Mouse (Mus musculus): ENCODE data around the gene Hs2st1. TPM values are rescaled to one million over a fixed set of nuclear protein-coding genes. Genes with fewer than 3 reads are reported as not detected.
A peak's percentile ranks its signal among the peaks of the same experiment; 100 is the strongest.

The Hs2st1 gene
- polyA plus RNA-seq, 1 experiment from 2014 or later = 6.1 TPM

GRCm38 (mm10) chr3:144405331-144405730 is 164.7 kb downstream of the Hs2st1 start:
- H3K9ac ChIP-seq = no peak overlapping the region
- H3K27ac ChIP-seq = no peak overlapping the region
- H3K4me2 ChIP-seq = no peak overlapping the region
- no peaks in the 10 kb centered on the region for H3K9me3 ChIP-seq (replicated peaks)
- no peaks in the 10 kb centered on the region for H3K27me3 ChIP-seq
- no peak for ATAC-seq (replicated peaks; ENCODE audit: insufficient number of reproducible peaks, insufficient read depth, low FRiP score, low read depth)
- no peaks in the 10 kb centered on the region for H3K36me3 ChIP-seq
- H3K4me1 ChIP-seq (replicated peaks) = peaks cover 9% of the 10 kb centered on the region
- H3K4me3 ChIP-seq = no peak overlapping the region
- WGBS = 80% methylated on average over 11 of the region's 11 CpGs

- peaks cover 20% of the 10 kb centered on the region for H3K4me1 ChIP-seq (replicated peaks)
- H3K27ac ChIP-seq = peak overlapping the region; percentile 64
- H3K4me2 ChIP-seq = no peak overlapping the region
- H3K36me3 ChIP-seq = no peaks in the 10 kb centered on the region
- WGBS = 61% methylated on average over 5 of the region's 5 CpGs
- ATAC-seq (replicated peaks; ENCODE audit: insufficient number of reproducible peaks, insufficient read depth, low FRiP score, low read depth) = no peak
- H3K27me3 ChIP-seq = no peaks in the 10 kb centered on the region
- no peaks in the 10 kb centered on the region for H3K9me3 ChIP-seq (replicated peaks)
- H3K9ac ChIP-seq = no peak overlapping the region
- no peak overlapping the region for H3K4me3 ChIP-seq
These were observed 168.7 kb downstream of the Hs2st1 start for GRCm38 (mm10) chr3:144401292-144401691.

- Histone ChIP-seq H3K4me1 (replicated peaks) (peaks cover 20% of the 10 kb centered on the region), H3K9me3 (replicated peaks) (no peaks in the 10 kb centered on the region), H3K27ac (peak overlapping the region; percentile 64), H3K4me3 (no peak overlapping the region), H3K36me3 (no peaks in the 10 kb centered on the region), H3K9ac (no peak overlapping the region), H3K4me2 (no peak overlapping the region), H3K27me3 (no peaks in the 10 kb centered on the region)
- 30% methylated on average over 7 of the region's 7 CpGs for WGBS
- no peak for ATAC-seq (replicated peaks; ENCODE audit: insufficient number of reproducible peaks, insufficient read depth, low FRiP score, low read depth)
These were observed 169.1 kb downstream of the Hs2st1 start for GRCm38 (mm10) chr3:144400870-144401269.

GRCm38 (mm10) chr3:144400374-144400773 is 169.6 kb downstream of the Hs2st1 start:
- H3K36me3 ChIP-seq = no peaks in the 10 kb centered on the region
- H3K4me3 ChIP-seq = no peak overlapping the region
- H3K4me1 ChIP-seq (replicated peaks) = peaks cover 20% of the 10 kb centered on the region
- 27% methylated on average over 8 of the region's 8 CpGs for WGBS
- peak; percentile 71 for ATAC-seq (replicated peaks; ENCODE audit: insufficient number of reproducible peaks, insufficient read depth, low FRiP score, low read depth)
- no peak overlapping the region for H3K4me2 ChIP-seq
- no peaks in the 10 kb centered on the region for H3K9me3 ChIP-seq (replicated peaks)
- no peaks in the 10 kb centered on the region for H3K27me3 ChIP-seq
- H3K27ac ChIP-seq = peak overlapping the region; percentile 64
- no peak overlapping the region for H3K9ac ChIP-seq

- WGBS = 40% methylated on average over 21 of the region's 21 CpGs
- Histone ChIP-seq H3K4me3 (peak overlapping the region; percentile 24), H3K36me3 (no peaks in the 10 kb centered on the region), H3K9ac (no peak overlapping the region), H3K4me2 (peak overlapping the region; percentile 54), H3K27ac (peak overlapping the region; percentile 56), H3K9me3 (replicated peaks) (no peaks in the 10 kb centered on the region), H3K4me1 (replicated peaks) (peaks cover 20% of the 10 kb centered on the region), H3K27me3 (no peaks in the 10 kb centered on the region)
- peak; percentile 62 for ATAC-seq (replicated peaks; ENCODE audit: insufficient number of reproducible peaks, insufficient read depth, low FRiP score, low read depth)
These were observed 170.5 kb downstream of the Hs2st1 start for GRCm38 (mm10) chr3:144399358-144400096.

GRCm38 (mm10) chr3:144398166-144398565 is 171.8 kb downstream of the Hs2st1 start:
- ATAC-seq (replicated peaks; ENCODE audit: insufficient number of reproducible peaks, insufficient read depth, low FRiP score, low read depth) = no peak
- H3K9ac ChIP-seq = no peak overlapping the region
- H3K27ac ChIP-seq = no peak overlapping the region
- H3K27me3 ChIP-seq = no peaks in the 10 kb centered on the region
- no peaks in the 10 kb centered on the region for H3K36me3 ChIP-seq
- peaks cover 20% of the 10 kb centered on the region for H3K4me1 ChIP-seq (replicated peaks)
- no peaks in the 10 kb centered on the region for H3K9me3 ChIP-seq (replicated peaks)
- 74% methylated on average over 7 of the region's 7 CpGs for WGBS
- no peak overlapping the region for H3K4me2 ChIP-seq
- no peak overlapping the region for H3K4me3 ChIP-seq

- Histone ChIP-seq H3K4me1 (replicated peaks) (peaks cover 20% of the 10 kb centered on the region), H3K36me3 (no peaks in the 10 kb centered on the region), H3K9ac (no peak overlapping the region), H3K4me2 (no peak overlapping the region), H3K27ac (no peak overlapping the region), H3K27me3 (no peaks in the 10 kb centered on the region), H3K9me3 (replicated peaks) (no peaks in the 10 kb centered on the region), H3K4me3 (no peak overlapping the region)
- ATAC-seq (replicated peaks; ENCODE audit: insufficient number of reproducible peaks, insufficient read depth, low FRiP score, low read depth) = no peak
- 61% methylated on average over 17 of the region's 17 CpGs for WGBS
These were observed 173.5 kb downstream of the Hs2st1 start for GRCm38 (mm10) chr3:144396478-144396877.

GRCm38 (mm10) chr3:144394454-144394943 is 175.5 kb downstream of the Hs2st1 start:
- WGBS = 67% methylated on average over 7 of the region's 7 CpGs
- no peak for ATAC-seq (replicated peaks; ENCODE audit: insufficient number of reproducible peaks, insufficient read depth, low FRiP score, low read depth)
- H3K27ac ChIP-seq = no peak overlapping the region

GRCm38 (mm10) chr3:144386446-144386845 is 183.5 kb downstream of the Hs2st1 start:
- Histone ChIP-seq H3K9ac (no peak overlapping the region), H3K4me1 (replicated peaks) (peaks cover 3% of the 10 kb centered on the region; the same call in 1 of the 2 replicates), H3K9me3 (replicated peaks) (no peaks in the 10 kb centered on the region), H3K4me2 (no peak overlapping the region), H3K36me3 (no peaks in the 10 kb centered on the region), H3K27me3 (no peaks in the 10 kb centered on the region), H3K27ac (no peak overlapping the region), H3K4me3 (no peak overlapping the region)
- WGBS = 69% methylated on average over 4 of the region's 4 CpGs
- ATAC-seq (replicated peaks; ENCODE audit: insufficient number of reproducible peaks, insufficient read depth, low FRiP score, low read depth) = no peak

More at GRCm38 (mm10) chr3:144394454-144394943, 175.5 kb downstream of the Hs2st1 start:
- Histone ChIP-seq H3K4me3 (no peak overlapping the region), H3K9me3 (replicated peaks) (no peaks in the 10 kb centered on the region), H3K9ac (no peak overlapping the region), H3K36me3 (no peaks in the 10 kb centered on the region), H3K4me1 (replicated peaks) (peaks cover 3% of the 10 kb centered on the region), H3K4me2 (no peak overlapping the region), H3K27me3 (no peaks in the 10 kb centered on the region)

GRCm38 (mm10) chr3:144384648-144385047 is 185.3 kb downstream of the Hs2st1 start:
- 72% methylated on average over 10 of the region's 10 CpGs for WGBS
- H3K4me3 ChIP-seq = no peak overlapping the region
- no peaks in the 10 kb centered on the region for H3K27me3 ChIP-seq
- H3K4me1 ChIP-seq (replicated peaks) = peaks cover 7% of the 10 kb centered on the region; the same call in 1 of the 2 replicates
- no peaks in the 10 kb centered on the region for H3K36me3 ChIP-seq
- no peak overlapping the region for H3K4me2 ChIP-seq
- H3K27ac ChIP-seq = no peak overlapping the region
- H3K9me3 ChIP-seq (replicated peaks) = no peaks in the 10 kb centered on the region
- ATAC-seq (replicated peaks; ENCODE audit: insufficient number of reproducible peaks, insufficient read depth, low FRiP score, low read depth) = no peak
- no peak overlapping the region for H3K9ac ChIP-seq

GRCm38 (mm10) chr3:144381431-144381980 is 188.5 kb downstream of the Hs2st1 start:
- WGBS = 24% methylated on average over 16 of the region's 16 CpGs
- H3K27me3 ChIP-seq = no peaks in the 10 kb centered on the region

More at GRCm38 (mm10) chr3:144381431-144381980, 188.5 kb downstream of the Hs2st1 start:
- H3K9ac ChIP-seq = peak overlapping the region; percentile 43
- H3K4me3 ChIP-seq = peak overlapping the region; percentile 47
- H3K4me1 ChIP-seq (replicated peaks) = peaks cover 7% of the 10 kb centered on the region; the same call in 1 of the 2 replicates
- no peaks in the 10 kb centered on the region for H3K9me3 ChIP-seq (replicated peaks)
- H3K36me3 ChIP-seq = no peaks in the 10 kb centered on the region
- no peak for ATAC-seq (replicated peaks; ENCODE audit: insufficient number of reproducible peaks, insufficient read depth, low FRiP score, low read depth)
- peak overlapping the region; percentile 71 for H3K4me2 ChIP-seq
- no peak overlapping the region for H3K27ac ChIP-seq
